Mouse (Mus musculus) heart, embryonic 14.5 days (tissue): Measurements from ENCODE around the gene Arfgef2. TPM values are rescaled to one million over a fixed set of nuclear protein-coding genes. Genes with fewer than 3 reads are reported as not detected.

Experiments used
- ATAC-seq: fragments of 200-750 bp; cut with Nextera tagmentation; 2 replicates; pipeline ENCODE4 v1.8.0; 2017; ENCODE audit warnings: low read depth, moderate TSS enrichment; ENCODE audit not compliant: insufficient number of reproducible peaks, insufficient read depth, low FRiP score
- H3K27ac ChIP-seq, 2 experiments: fragments of 200-500 bp in 1 of 2; fragments of 300-500 bp in 1 of 2; sonication (generic) in 1 of 2; replicated peaks in 1 of 2; 2 replicates each; pipeline ENCODE4 v1.5.1; 2012 to 2014; ENCODE audit warnings: low read depth in 2 of 2, low read length in 2 of 2, control low read depth in 1 of 2, mild to moderate bottlenecking in 1 of 2, mixed read lengths in 1 of 2; ENCODE audit not compliant: control insufficient read depth in 1 of 2, insufficient read depth in 1 of 2
- H3K27me3 ChIP-seq: fragments of 300-500 bp; sonication (generic); 2 replicates; pipeline ENCODE4 v1.6.1; 2014; ENCODE audit warnings: mild to moderate bottlenecking, low read length, control low read depth; ENCODE audit not compliant: control insufficient read depth, insufficient read depth
- H3K36me3 ChIP-seq: fragments of 300-500 bp; sonication (generic); 2 replicates; pipeline ENCODE4 v1.6.1; 2014; ENCODE audit warnings: mild to moderate bottlenecking, control low read depth, low read length, mixed read lengths; ENCODE audit not compliant: control insufficient read depth, insufficient read depth
- H3K4me1 ChIP-seq, 2 experiments: fragments of 200-500 bp in 1 of 2; fragments of 300-500 bp in 1 of 2; sonication (generic) in 1 of 2; 2 replicates each; pipeline ENCODE4 v1.6.1; 2012 to 2014; ENCODE audit warnings: low read length in 2 of 2, control low read depth in 1 of 2, mixed read lengths in 1 of 2; ENCODE audit not compliant: control insufficient read depth in 2 of 2, insufficient read depth in 2 of 2
- H3K4me2 ChIP-seq: fragments of 300-500 bp; sonication (generic); 2 replicates; pipeline ENCODE4 v1.6.1; 2014; ENCODE audit warnings: mild to moderate bottlenecking, low read length
- H3K4me3 ChIP-seq, 2 experiments: fragments of 200-500 bp in 1 of 2; fragments of 300-500 bp in 1 of 2; sonication (generic) in 1 of 2; 2 replicates each; pipeline ENCODE4 v1.5.1; 2012 to 2014; ENCODE audit warnings: low read length in 2 of 2, mild to moderate bottlenecking in 2 of 2, control low read depth in 1 of 2, low read depth in 1 of 2, moderate library complexity in 1 of 2; ENCODE audit not compliant: control insufficient read depth in 1 of 2, insufficient read depth in 1 of 2
- H3K9ac ChIP-seq: fragments of 300-500 bp; sonication (generic); 2 replicates; pipeline ENCODE4 v1.6.1; 2014; ENCODE audit warnings: mild to moderate bottlenecking, low read length
- H3K9me3 ChIP-seq: fragments of 300-500 bp; sonication (generic); 2 replicates; pipeline ENCODE4 v1.6.1; 2016; ENCODE audit warnings: low read length, control low read depth; ENCODE audit not compliant: control insufficient read depth
- WGBS: fragments of 180-500 bp; shearing (Covaris S2); extraction: QIAGEN DNeasy Blood & Tissue Kit; methylation state at CpG from one replicate; pipeline ENCODE4 v1.1.7; 2014; 5-methylcytosine and 5-hydroxymethylcytosine counted together
- polyA plus RNA-seq: library from polyadenylated mRNA; unstranded; fragments of >200 nt; fragmentation: Nextera tagmentation; extraction: Ambion mirVana; gene quantifications from 2 replicates; pipeline ENCODE4 v1.2.1, GENCODE M21; 2014

Arfgef2 gene
- polyA plus RNA-seq, 1 experiment from 2014 or later: 7.7 TPM

DNA sequence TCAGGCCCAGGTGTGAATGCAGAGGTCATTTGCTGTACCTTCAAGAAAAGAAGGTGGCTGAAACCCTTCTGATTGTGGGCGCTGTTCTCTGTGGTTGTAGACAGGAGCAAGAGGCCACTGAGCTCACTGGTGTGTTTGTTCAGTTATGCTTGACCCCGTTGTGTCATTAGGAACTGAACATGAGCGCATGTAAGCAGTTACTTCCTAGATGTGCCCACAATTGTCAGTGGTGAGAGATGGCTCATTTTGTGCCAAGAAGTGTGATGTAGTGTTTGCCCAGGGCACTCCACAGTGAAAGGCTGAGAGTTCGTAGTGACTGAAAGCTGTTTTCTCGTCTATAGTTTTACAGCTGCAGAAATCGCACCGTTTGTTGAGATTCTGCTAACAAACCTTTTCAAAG, 130.2 kb downstream of the Arfgef2 start:
- Histone ChIP-seq H3K4me2 (no peak overlapping the region), H3K27ac (no peak overlapping the region), H3K27me3 (no peaks in the 10 kb centered on the region), H3K9me3 (no peaks in the 10 kb centered on the region), H3K9ac (no peak overlapping the region), H3K4me1 (no peaks in the 10 kb centered on the region), H3K4me3 (no peak overlapping the region), H3K36me3 (peaks cover 98% of the 10 kb centered on the region)
- WGBS: 94% methylated on average over 7 of the region's 7 CpGs
- no peak for ATAC-seq

DNA sequence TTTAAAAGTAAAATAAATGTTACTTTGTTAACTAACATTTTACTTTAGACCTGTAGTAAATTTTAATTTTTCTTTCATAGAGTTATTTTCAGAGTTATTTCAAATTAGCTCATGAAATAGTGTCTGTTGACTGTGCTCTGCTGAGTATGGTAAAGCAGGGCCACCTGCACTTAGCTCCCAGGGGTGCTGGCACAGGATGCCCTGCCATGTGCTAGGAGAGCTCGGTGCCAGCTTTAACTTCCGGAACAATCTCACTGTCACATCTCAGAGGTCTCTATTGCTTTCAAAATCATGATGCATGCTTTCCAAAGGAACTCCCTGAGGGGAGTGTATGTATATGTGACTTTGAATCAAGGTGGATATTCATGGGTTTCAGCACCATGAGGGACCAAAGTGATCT, 130.8 kb downstream of the Arfgef2 start:
- Histone ChIP-seq H3K27ac (no peak overlapping the region), H3K9ac (no peak overlapping the region), H3K27me3 (no peaks in the 10 kb centered on the region), H3K9me3 (no peaks in the 10 kb centered on the region), H3K36me3 (peaks cover 98% of the 10 kb centered on the region), H3K4me1 (no peaks in the 10 kb centered on the region), H3K4me2 (no peak overlapping the region), H3K4me3 (no peak overlapping the region)
- 89% methylated on average over 2 of the region's 2 CpGs for WGBS
- no peak for ATAC-seq

DNA sequence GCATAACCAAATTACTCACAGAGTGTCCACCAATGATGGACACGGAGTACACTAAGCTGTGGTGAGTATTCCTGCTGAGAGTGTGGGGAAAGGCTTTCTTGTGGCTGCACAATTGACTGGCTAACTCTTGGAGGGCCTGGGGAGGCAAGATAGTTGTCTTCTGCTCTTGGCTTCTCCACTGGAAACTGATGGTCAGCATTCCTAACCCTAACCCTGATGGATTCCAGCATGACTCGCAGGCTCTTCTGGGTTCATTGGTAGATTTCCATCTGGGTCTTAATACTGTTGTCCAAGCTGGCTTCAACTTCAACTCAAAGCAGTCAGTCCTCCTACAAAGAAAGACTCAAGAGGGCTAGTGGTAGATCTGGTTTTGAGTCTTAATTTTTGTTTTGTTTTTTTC, 137.8 kb downstream of the Arfgef2 start:
- 86% methylated on average over 2 of the region's 2 CpGs for WGBS
- H3K27ac ChIP-seq: no peak overlapping the region
- H3K4me2 ChIP-seq: no peak overlapping the region
- H3K36me3 ChIP-seq: peaks cover 98% of the 10 kb centered on the region
- H3K9me3 ChIP-seq: no peaks in the 10 kb centered on the region
- H3K4me3 ChIP-seq: no peak overlapping the region
- no peak overlapping the region for H3K9ac ChIP-seq
- no peak for ATAC-seq
- H3K27me3 ChIP-seq: no peaks in the 10 kb centered on the region
- H3K4me1 ChIP-seq: no peaks in the 10 kb centered on the region

DNA sequence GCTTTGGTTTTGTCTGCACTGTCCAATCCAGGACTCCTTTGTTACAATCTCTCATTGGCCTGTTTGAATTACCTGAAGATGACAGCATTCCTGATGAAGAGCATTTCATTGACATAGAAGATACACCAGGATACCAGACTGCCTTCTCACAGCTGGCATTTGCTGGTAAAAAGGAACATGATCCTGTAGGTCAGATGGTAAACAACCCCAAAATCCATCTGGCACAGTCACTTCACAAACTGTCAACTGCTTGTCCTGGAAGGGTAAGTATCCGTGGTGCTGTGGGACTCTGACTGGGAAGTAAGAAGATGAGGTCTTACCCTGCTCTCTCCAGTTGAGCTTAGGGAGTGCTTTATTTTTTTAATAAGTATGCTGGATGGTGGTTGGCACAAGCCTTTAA, 139.0 kb downstream of the Arfgef2 start:
- WGBS: 77% methylated on average over 1 of the region's 1 CpGs
- Histone ChIP-seq H3K4me1 (no peaks in the 10 kb centered on the region), H3K36me3 (peaks cover 98% of the 10 kb centered on the region), H3K4me3 (no peak overlapping the region), H3K27me3 (no peaks in the 10 kb centered on the region), H3K9ac (no peak overlapping the region), H3K9me3 (no peaks in the 10 kb centered on the region), H3K4me2 (no peak overlapping the region), H3K27ac (no peak overlapping the region)
- no peak for ATAC-seq

DNA sequence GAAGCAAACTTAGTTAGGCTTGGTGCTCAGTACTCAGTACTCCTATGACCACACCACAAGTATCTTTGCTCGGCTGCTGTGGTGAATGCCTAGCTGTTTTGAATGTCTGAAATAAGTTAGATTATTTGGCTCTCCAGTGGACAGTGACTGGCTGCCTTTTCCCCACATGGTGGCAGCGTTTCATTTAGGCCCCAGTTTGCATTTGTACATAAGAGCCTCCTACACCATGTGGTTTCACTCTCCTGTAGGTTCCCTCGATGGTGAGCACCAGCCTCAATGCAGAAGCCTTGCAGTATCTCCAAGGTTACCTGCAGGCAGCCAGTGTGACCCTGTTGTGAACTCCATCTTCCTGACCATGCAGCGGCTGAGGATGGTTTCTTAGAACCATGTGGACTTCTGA, 140.1 kb downstream of the Arfgef2 start:
- Histone ChIP-seq H3K4me1 (no peaks in the 10 kb centered on the region), H3K36me3 (peaks cover 99% of the 10 kb centered on the region), H3K9ac (no peak overlapping the region), H3K27ac (no peak overlapping the region), H3K4me2 (no peak overlapping the region), H3K9me3 (no peaks in the 10 kb centered on the region), H3K4me3 (no peak overlapping the region), H3K27me3 (no peaks in the 10 kb centered on the region)
- 47% methylated on average over 4 of the region's 4 CpGs for WGBS
- ATAC-seq: no peak

Other genes starting within 250 kb of the Arfgef2 start
- gene Prex1, start 91.8 kb upstream of the Arfgef2 start, polyA plus RNA-seq: 8.6 and 9.5 TPM in 2 replicates
- gene Trp53rkb, start 13.1 kb upstream of the Arfgef2 start, polyA plus RNA-seq: 3.2 and 5.7 TPM in 2 replicates
- gene Cse1l, start 100.5 kb downstream of the Arfgef2 start, polyA plus RNA-seq: 95.2 and 106 TPM in 2 replicates
- gene Stau1, start 190.7 kb downstream of the Arfgef2 start, polyA plus RNA-seq: 53.4 and 53.6 TPM in 2 replicates
- gene Ddx27, start 209.6 kb downstream of the Arfgef2 start, polyA plus RNA-seq: 22.2 and 23.0 TPM in 2 replicates